Mouse (Mus musculus): Measurements from ENCODE around the gene Rnf144a.

- TF ChIP-seq POLR2A (IDR thresholded peaks at IDR 0.05; ENCODE audit: low read depth, low read length) (no peak), CTCF (IDR thresholded peaks at IDR 0.05; ENCODE audit: extremely low read depth, insufficient read length, insufficient replicate concordance, low read depth, low read length) (no peak)
These were observed 10.0 kb downstream of the Rnf144a start for GRCm38 (mm10) chr12:26404781-26405702.

All from small intestine, adult 2 months (tissue).